Comparison of ENCODE assay signal across 27 mouse cellular contexts in genomic region chr9:30575531-30575930, GRCm38 (mm10).
"Had no signal": no experiment of that assay in that cellular context is flagged by ENCODE, and none has a peak within 500 bp of the region (broad histone marks: within the 10 kb centered on the region; RNA-seq: fewer than 3 reads in every experiment).

No protein-coding gene starts in this region.

- H3K9me3 ChIP-seq: embryonic facial prominence, embryonic 10.5 days; embryonic facial prominence, embryonic 12.5 days; embryonic facial prominence, embryonic 13.5 days; embryonic facial prominence, embryonic 15.5 days; forebrain, embryonic 10.5 days; forebrain, embryonic 12.5 days; forebrain, embryonic 13.5 days; forebrain, embryonic 15.5 days; heart, embryonic 10.5 days had no signal

- H3K4me3 ChIP-seq: embryonic facial prominence, embryonic 10.5 days; embryonic facial prominence, embryonic 12.5 days; embryonic facial prominence, embryonic 13.5 days; embryonic facial prominence, embryonic 15.5 days; erythroblast, embryonic 14.5 days; forebrain, embryonic 10.5 days; forebrain, embryonic 12.5 days; forebrain, embryonic 13.5 days; forebrain, embryonic 15.5 days; gastrocnemius, adult 2 months; heart, adult 2 months; heart, embryonic 10.5 days had no signal

- H3K4me1 ChIP-seq: forebrain, embryonic 15.5 days had no signal

- H3K9ac ChIP-seq: embryonic facial prominence, embryonic 12.5 days; embryonic facial prominence, embryonic 13.5 days; embryonic facial prominence, embryonic 15.5 days; forebrain, embryonic 12.5 days; forebrain, embryonic 13.5 days; forebrain, embryonic 15.5 days; forebrain, postnatal 0 days had no signal

- ATAC-seq: forebrain, embryonic 13.5 days; forebrain, embryonic 14.5 days; forebrain, embryonic 15.5 days; forebrain, embryonic 16.5 days; forebrain, postnatal 0 days had no signal

- H3K27me3 ChIP-seq: embryonic facial prominence, embryonic 12.5 days; embryonic facial prominence, embryonic 13.5 days; embryonic facial prominence, embryonic 15.5 days; forebrain, embryonic 12.5 days; forebrain, embryonic 13.5 days; forebrain, embryonic 15.5 days had no signal

- H3K36me3 ChIP-seq: embryonic facial prominence, embryonic 10.5 days; embryonic facial prominence, embryonic 12.5 days; embryonic facial prominence, embryonic 13.5 days; embryonic facial prominence, embryonic 15.5 days; forebrain, embryonic 10.5 days; forebrain, embryonic 12.5 days; forebrain, embryonic 15.5 days; heart, embryonic 10.5 days had no signal

- H3K4me2 ChIP-seq: embryonic facial prominence, embryonic 12.5 days; embryonic facial prominence, embryonic 13.5 days; embryonic facial prominence, embryonic 15.5 days; forebrain, embryonic 12.5 days; forebrain, embryonic 13.5 days; forebrain, embryonic 15.5 days; heart, embryonic 11.5 days had no signal

- H3K27ac ChIP-seq: embryonic facial prominence, embryonic 10.5 days; embryonic facial prominence, embryonic 12.5 days; embryonic facial prominence, embryonic 13.5 days; embryonic facial prominence, embryonic 15.5 days; forebrain, embryonic 10.5 days; forebrain, embryonic 12.5 days; forebrain, embryonic 13.5 days; forebrain, embryonic 15.5 days; gastrocnemius, adult 2 months; heart, adult 2 months; heart, embryonic 10.5 days had no signal

- DNase-seq: cerebellum, adult 9-11 months; cerebellum, postnatal 10 days; cerebellum, postnatal 14 days; cerebellum, postnatal 25 days; cerebellum, postnatal 36 days; embryo, embryonic 11 days; forebrain, postnatal 0 days; gastrocnemius, adult 2 months; gastrocnemius, postnatal 10 days; gastrocnemius, postnatal 14 days; gastrocnemius, postnatal 25 days; gastrocnemius, postnatal 36 days; heart, adult 18-20 months; heart, adult 2 months had no signal
